Mouse (Mus musculus) hindlimb bud, embryonic 11.5 days (tissue): ENCODE measurements at regions not wholly inside any gene's neighbourhood (a gene's known extent, or its start where the extent isn't known, plus 50 kb on each side); places are given as distances from the start of the nearest gene placed in this dataset.

Source experiments
- DNase-seq: peaks from one replicate; pipeline ENCODE4 v3.0.0-alpha.2; 2012; ENCODE audit warnings: low read depth, low spot score; ENCODE audit errors: extremely low spot score

DNA sequence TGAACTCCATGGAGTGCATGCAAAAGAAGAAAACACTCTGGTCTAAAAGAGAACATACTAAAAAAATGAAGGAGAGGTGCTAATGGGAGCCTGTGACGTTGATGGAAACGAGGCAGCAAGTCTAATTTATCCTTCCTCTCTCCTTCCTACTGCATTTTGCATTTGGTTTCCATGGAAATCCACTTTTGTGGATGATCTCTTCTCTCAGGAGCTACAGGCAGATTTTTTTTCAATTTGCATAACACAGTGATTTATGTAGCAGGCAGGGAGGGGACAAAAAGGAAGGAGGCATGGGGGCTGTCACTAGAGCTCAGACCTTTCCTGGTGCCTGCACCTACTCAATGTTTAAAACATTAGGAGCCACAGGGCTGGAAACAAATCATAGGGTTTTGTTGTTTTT, 167.7 kb upstream of the Atp10a start:
- DNase-seq = no peak
